Mouse (Mus musculus) CH12.LX (cell line): ENCODE results near the gene Tmem145.

ENCODE experiments used
- CTCF ChIP-seq, 2 experiments: IDR thresholded peaks in 1 of 2; conservative IDR thresholded peaks in 1 of 2; 2 replicates each; pipeline ENCODE4 v1.5.1; 2011 to 2012; ENCODE audit warnings: low read depth in 2 of 2, low read length in 2 of 2, improper control_type of control experiment in 1 of 2, inconsistent platforms in 1 of 2, mild to moderate bottlenecking in 1 of 2, moderate library complexity in 1 of 2
- GABPA ChIP-seq: IDR thresholded peaks from 2 replicates; pipeline ENCODE4 v1.6.1; 2012; ENCODE audit warnings: low read depth, low read length, improper control_type of control experiment, inconsistent platforms; ENCODE audit not compliant: insufficient replicate concordance
- MAFK ChIP-seq: IDR thresholded peaks from 2 replicates; pipeline ENCODE4 v1.6.1; 2011; ENCODE audit warnings: low read length, improper control_type of control experiment; ENCODE audit not compliant: insufficient replicate concordance
- MYC ChIP-seq: IDR thresholded peaks from 2 replicates; pipeline ENCODE4 v1.6.1; 2011; ENCODE audit warnings: low read depth, mild to moderate bottlenecking, improper control_type of control experiment, low read length
- SIN3A ChIP-seq: IDR thresholded peaks from 2 replicates; pipeline ENCODE4 v1.6.1; 2012; ENCODE audit warnings: low read length, improper control_type of control experiment, inconsistent platforms
- SMC3 ChIP-seq: IDR thresholded peaks from 2 replicates; pipeline ENCODE4 v1.6.1; 2011; ENCODE audit warnings: low read depth, low read length, improper control_type of control experiment
- TBP ChIP-seq: conservative IDR thresholded peaks from 2 replicates; pipeline ENCODE4 v1.6.1; 2011; ENCODE audit warnings: low read depth, low read length, improper control_type of control experiment
- TCF12 ChIP-seq: IDR thresholded peaks from 2 replicates; pipeline ENCODE4 v1.6.1; 2014; ENCODE audit warnings: low read depth, mild to moderate bottlenecking, inconsistent platforms, low read length, improper control_type of control experiment

GRCm38 (mm10) chr7:25273259-25274241 lies 32.4 kb upstream of the Tmem145 start:
- no peak for TF ChIP-seq CTCF (conservative IDR thresholded peaks at IDR 0.05 in 1 of 2, IDR thresholded peaks at IDR 0.05 in 1 of 2; ENCODE audit: low read depth in 2 of 2, low read length in 2 of 2)
- TF ChIP-seq MYC, result no peak
- no peak for TF ChIP-seq SIN3A
- no peak for TF ChIP-seq TCF12
- no peak for TF ChIP-seq MAFK
- no peak for TF ChIP-seq TBP
- TF ChIP-seq SMC3, result no peak
- no peak for TF ChIP-seq GABPA
